Mouse (Mus musculus) Muller cell, postnatal 12 days (primary cell): ENCODE measurements at regions not wholly inside any gene's neighbourhood (a gene's known extent, or its start where the extent isn't known, plus 50 kb on each side); places are given as distances from the start of the nearest gene placed in this dataset.
"Not testable (repeated sequence)": the region's sequence is repeated elsewhere in the genome, so short reads cannot be mapped to it uniquely, and the experiment has no call there.

Experiments
- DNase-seq: peaks from one replicate; pipeline ENCODE4 v3.0.0-alpha.2; 2015; ENCODE audit errors: inconsistent ontology term

GRCm38 (mm10) chr14:53590601-53591000 lies 663.3 kb downstream of the Dad1 start:
- DNase-seq, result not testable (repeated sequence)

- DNase-seq, result not testable (repeated sequence)
Observed at GRCm38 (mm10) chr14:53582528-53582927, 671.4 kb downstream of the Dad1 start.

- not testable (repeated sequence) for DNase-seq
Observed at GRCm38 (mm10) chr14:53581734-53582133, 672.2 kb downstream of the Dad1 start.

- not testable (repeated sequence) for DNase-seq
Observed at GRCm38 (mm10) chr14:53576927-53577326, 677.0 kb downstream of the Dad1 start.

- DNase-seq, result not testable (repeated sequence)
Observed at GRCm38 (mm10) chr14:53572701-53573100, 681.2 kb downstream of the Dad1 start.

- no peak for DNase-seq
Observed at GRCm38 (mm10) chr14:53562606-53563005, 691.3 kb downstream of the Dad1 start.

- DNase-seq, result not testable (repeated sequence)
Observed at GRCm38 (mm10) chr14:53560146-53560545, 693.8 kb downstream of the Dad1 start.

- not testable (repeated sequence) for DNase-seq
Observed at GRCm38 (mm10) chr14:53559386-53559920, 694.5 kb downstream of the Dad1 start.

- no peak for DNase-seq
Observed at GRCm38 (mm10) chr14:53553771-53554170, 700.1 kb downstream of the Dad1 start.

- not testable (repeated sequence) for DNase-seq
Observed at GRCm38 (mm10) chr14:53547365-53547764, 706.5 kb downstream of the Dad1 start.

GRCm38 (mm10) chr14:53545351-53545750 lies 708.6 kb downstream of the Dad1 start:
- no peak for DNase-seq

GRCm38 (mm10) chr14:53541640-53542039 lies 712.3 kb downstream of the Dad1 start:
- DNase-seq, result peak; percentile 6

GRCm38 (mm10) chr14:53537895-53538294 lies 716.0 kb downstream of the Dad1 start:
- DNase-seq, result not testable (repeated sequence)

- DNase-seq, result not testable (repeated sequence)
Observed at GRCm38 (mm10) chr14:53523430-53523829, 730.5 kb downstream of the Dad1 start.

GRCm38 (mm10) chr14:53518954-53519353 lies 735.0 kb downstream of the Dad1 start:
- not testable (repeated sequence) for DNase-seq

- DNase-seq, result not testable (repeated sequence)
Observed at GRCm38 (mm10) chr14:53516623-53517238, 737.2 kb downstream of the Dad1 start.

- DNase-seq, result peak; percentile 0
Observed at GRCm38 (mm10) chr14:53505389-53505788, 748.5 kb downstream of the Dad1 start.

- DNase-seq, result not testable (repeated sequence)
Observed at GRCm38 (mm10) chr14:53488383-53488782, 765.5 kb downstream of the Dad1 start.

GRCm38 (mm10) chr14:53487611-53488010 lies 766.3 kb downstream of the Dad1 start:
- DNase-seq, result not testable (repeated sequence)

GRCm38 (mm10) chr14:53474170-53474569 lies 779.7 kb downstream of the Dad1 start:
- not testable (repeated sequence) for DNase-seq

GRCm38 (mm10) chr14:53460790-53461189 lies 793.1 kb downstream of the Dad1 start:
- DNase-seq, result not testable (repeated sequence)

GRCm38 (mm10) chr14:53454001-53454400 lies 799.9 kb downstream of the Dad1 start:
- DNase-seq, result no peak

GRCm38 (mm10) chr14:53439643-53440042 lies 814.3 kb downstream of the Dad1 start:
- not testable (repeated sequence) for DNase-seq
